ENCODE assay signal across 17 mouse cellular contexts in genomic region chrX:73738155-73738554, GRCm38 (mm10). TPM values are rescaled to one million over a fixed set of nuclear protein-coding genes. Genes with fewer than 3 reads are reported as not detected.
DNase-seq lines count a peak whose midpoint lies in the region; ATAC-seq and TF ChIP-seq lines count a peak whose summit lies in the region.
"Had no signal": no experiment of that assay in that cellular context is flagged by ENCODE, and none has a peak within 500 bp of the region (broad histone marks: within the 10 kb centered on the region; RNA-seq: fewer than 3 reads in every experiment).

No protein-coding gene starts in this region.

- no peaks in the 10 kb centered on the region for H3K9me3 ChIP-seq in stomach, postnatal 0 days (ENCODE audit: control insufficient read depth, low read length)
- H3K9me3 ChIP-seq: heart, embryonic 15.5 days; hindbrain, embryonic 13.5 days; lung, embryonic 15.5 days; midbrain, embryonic 12.5 days had no signal

- 29% methylated on average over 1 of the region's 1 CpGs for WGBS in stomach, postnatal 0 days

- ATAC-seq in stomach, postnatal 0 days (ENCODE audit: low FRiP score, low TSS enrichment) = no peak
- ATAC-seq: forebrain, postnatal 0 days had no signal

- no peak overlapping the region for H3K4me2 ChIP-seq in stomach, postnatal 0 days (replicated peaks; ENCODE audit: low read depth)
- H3K4me2 ChIP-seq: heart, embryonic 15.5 days; hindbrain, embryonic 13.5 days; lung, embryonic 15.5 days; midbrain, embryonic 12.5 days had no signal

- DNase-seq in adrenal gland, postnatal 10 days = peak; percentile 8
- DNase-seq in adrenal gland, postnatal 25 days = no peak
- peak; percentile 24 for DNase-seq in left cerebral cortex, postnatal 4 days
- no peak for DNase-seq in left cerebral cortex, adult 8-10 months (ENCODE audit: low spot score in 2 of 2)
- DNase-seq in thymus, postnatal 36 days = peak; percentile 3 to 16
- DNase-seq in thymus, postnatal 10 days (ENCODE audit: low spot score in 2 of 2) = no peak
- DNase-seq in stomach, postnatal 0 days (ENCODE audit: low spot score) = no peak
- no peak for DNase-seq in layer of hippocampus, postnatal 25 days (ENCODE audit: extremely low spot score in 1 of 2, low spot score in 1 of 2)
- DNase-seq: cerebellum, adult 2 months; embryo, embryonic 11 days; forebrain, postnatal 0 days; right cerebral cortex, postnatal 25 days; thymus, adult 2 months had no signal

- no peaks in the 10 kb centered on the region for H3K27me3 ChIP-seq in stomach, postnatal 0 days (ENCODE audit: control insufficient read depth, insufficient read depth, low read length)
- H3K27me3 ChIP-seq: heart, embryonic 15.5 days; hindbrain, embryonic 13.5 days; lung, embryonic 15.5 days; midbrain, embryonic 12.5 days had no signal

- no peak overlapping the region for H3K4me3 ChIP-seq in stomach, postnatal 0 days (ENCODE audit: low read depth, low read length)
- H3K4me3 ChIP-seq: heart, embryonic 15.5 days; hindbrain, embryonic 13.5 days; lung, embryonic 15.5 days; midbrain, embryonic 12.5 days had no signal

- TF ChIP-seq EP300 in stomach, postnatal 0 days (optimal IDR thresholded peaks at IDR 0.05) = no peak

- no peaks in the 10 kb centered on the region for H3K36me3 ChIP-seq in stomach, postnatal 0 days (ENCODE audit: control insufficient read depth, insufficient read depth, low read length)
- H3K36me3 ChIP-seq: heart, embryonic 15.5 days; hindbrain, embryonic 13.5 days; lung, embryonic 15.5 days; midbrain, embryonic 12.5 days had no signal

- intact Hi-C loops in left cerebral cortex, postnatal 4 days (cut with DNase I) = no loop called here

- peak; percentile 40 for TF ChIP-seq CTCF in stomach, postnatal 0 days (IDR thresholded peaks at IDR 0.05; ENCODE audit: low read depth)

- H3K4me1 ChIP-seq in stomach, postnatal 0 days (replicated peaks; ENCODE audit: control insufficient read depth, insufficient read depth) = no peaks in the 10 kb centered on the region
- H3K4me1 ChIP-seq: heart, embryonic 15.5 days; hindbrain, embryonic 13.5 days; lung, embryonic 15.5 days; midbrain, embryonic 12.5 days had no signal

- H3K27ac ChIP-seq in stomach, postnatal 0 days (replicated peaks) = no peak overlapping the region
- H3K27ac ChIP-seq: heart, embryonic 15.5 days; hindbrain, embryonic 13.5 days; lung, embryonic 15.5 days; midbrain, embryonic 12.5 days had no signal

- no peak overlapping the region for H3K9ac ChIP-seq in stomach, postnatal 0 days (ENCODE audit: low read length)
- H3K9ac ChIP-seq: forebrain, postnatal 0 days; heart, embryonic 15.5 days; hindbrain, embryonic 13.5 days; lung, embryonic 15.5 days; midbrain, embryonic 12.5 days had no signal

RNA-seq across cellular contexts. Expression of gene Plxnb3, which starts 18.7 kb away (rescaled TPM):
- 1 to 10 TPM in 1 of 2 experiments, under 1 TPM in 1; 0.99 to 1.2 TPM for total RNA-seq in adrenal gland, postnatal 10 days (2021)
- 0.52 and 0.57 TPM in 2 replicates for total RNA-seq in adrenal gland, postnatal 25 days (2021)
- total RNA-seq in left cerebral cortex, postnatal 4 days (2021) = 1 to 10 TPM; 1.4 to 1.7 TPM
- 10 to 100 TPM; 12.1 to 13.3 (median 12.8) TPM for total RNA-seq in left cerebral cortex, adult 8-10 months (2022)
- 0.30 and 0.36 TPM in 2 replicates for polyA plus RNA-seq in stomach, postnatal 0 days (2015; fragmentation: Nextera tagmentation; extraction: Ambion mirVana)
- total RNA-seq in layer of hippocampus, postnatal 25 days (2021) = 10 to 100 TPM; 15.8 to 18.2 TPM

RNA-seq across cellular contexts. Expression of gene Abcd1, which starts 21.8 kb away (rescaled TPM):
- 10 to 100 TPM; 24.7 to 31.8 TPM for total RNA-seq in adrenal gland, postnatal 10 days (2021)
- total RNA-seq in adrenal gland, postnatal 25 days (2021) = 29.7 and 37.0 TPM in 2 replicates
- total RNA-seq in left cerebral cortex, postnatal 4 days (2021) = 10 to 100 TPM; 16.8 to 16.9 TPM
- 10 to 100 TPM; 10.8 to 13.3 (median 12.1) TPM for total RNA-seq in left cerebral cortex, adult 8-10 months (2022)
- 9.3 and 9.4 TPM in 2 replicates for polyA plus RNA-seq in stomach, postnatal 0 days (2015; fragmentation: Nextera tagmentation; extraction: Ambion mirVana)
- total RNA-seq in layer of hippocampus, postnatal 25 days (2021) = 10 to 100 TPM; 11.3 to 13.9 TPM

RNA-seq across cellular contexts. Expression of gene Bcap31, which starts 22.2 kb away (rescaled TPM):
- 100 to 1,000 TPM; 233 to 236 TPM for total RNA-seq in adrenal gland, postnatal 10 days (2021)
- total RNA-seq in adrenal gland, postnatal 25 days (2021) = 250 and 262 TPM in 2 replicates
- 10 to 100 TPM; 62.0 to 62.1 TPM for total RNA-seq in left cerebral cortex, postnatal 4 days (2021)
- total RNA-seq in left cerebral cortex, adult 8-10 months (2022) = 100 to 1,000 TPM in 1 of 4 experiments, 10 to 100 TPM in 3; 91.3 to 100 (median 95.9) TPM
- polyA plus RNA-seq in stomach, postnatal 0 days (2015; fragmentation: Nextera tagmentation; extraction: Ambion mirVana) = 270 and 283 TPM in 2 replicates
- total RNA-seq in layer of hippocampus, postnatal 25 days (2021) = 10 to 100 TPM; 78.9 to 83.0 TPM

RNA-seq across cellular contexts. Expression of gene Srpk3, which starts 36.0 kb away (rescaled TPM):
- total RNA-seq in adrenal gland, postnatal 10 days (2021) = 1 to 10 TPM; 2.7 to 7.8 TPM
- total RNA-seq in adrenal gland, postnatal 25 days (2021) = 0.43 and 0.52 TPM in 2 replicates
- total RNA-seq in left cerebral cortex, postnatal 4 days (2021) = 1 to 10 TPM; 1.0 to 1.1 TPM
- 10 to 100 TPM in 2 of 4 experiments, 1 to 10 TPM in 2; 7.5 to 11.3 (median 9.3) TPM for total RNA-seq in left cerebral cortex, adult 8-10 months (2022)
- 2.2 and 2.6 TPM in 2 replicates for polyA plus RNA-seq in stomach, postnatal 0 days (2015; fragmentation: Nextera tagmentation; extraction: Ambion mirVana)
- total RNA-seq in layer of hippocampus, postnatal 25 days (2021) = 1 to 10 TPM; 4.3 to 8.7 TPM

RNA-seq across cellular contexts. Expression of gene Idh3g, which starts 48.5 kb away (rescaled TPM):
- 100 to 1,000 TPM; 681 to 708 TPM for total RNA-seq in adrenal gland, postnatal 10 days (2021)
- 378 and 448 TPM in 2 replicates for total RNA-seq in adrenal gland, postnatal 25 days (2021)
- 100 to 1,000 TPM; 118 to 127 TPM for total RNA-seq in left cerebral cortex, postnatal 4 days (2021)
- 100 to 1,000 TPM; 192 to 222 (median 206) TPM for total RNA-seq in left cerebral cortex, adult 8-10 months (2022)
- polyA plus RNA-seq in stomach, postnatal 0 days (2015; fragmentation: Nextera tagmentation; extraction: Ambion mirVana) = 130 and 133 TPM in 2 replicates
- total RNA-seq in layer of hippocampus, postnatal 25 days (2021) = 100 to 1,000 TPM; 189 to 199 TPM

Comparison
In these comparisons a context has a peak if more than half of its experiments do, and no peak if none do; other contexts are left out.
1. DNase-seq: peak in adrenal gland, postnatal 10 days (single experiment), left cerebral cortex, postnatal 4 days (single experiment) and thymus, postnatal 36 days (2 of 2); none in adrenal gland, postnatal 25 days (single experiment), left cerebral cortex, adult 8-10 months (0 of 2), thymus, postnatal 10 days (0 of 2), stomach, postnatal 0 days (single experiment) and layer of hippocampus, postnatal 25 days (0 of 2).